Mouse (Mus musculus) thymus, adult 2 months (tissue): ENCODE data around the gene Slc5a4a. TPM values are rescaled to one million over a fixed set of nuclear protein-coding genes. Genes with fewer than 3 reads are reported as not detected.

Experiments used
- DNase-seq: peaks from one replicate; pipeline ENCODE4 v3.0.0; 2021
- H3K27ac ChIP-seq: fragments of 200-500 bp; 2 replicates; pipeline ENCODE4 v1.5.1; 2012; ENCODE audit warnings: low read length, control low read depth; ENCODE audit not compliant: control insufficient read depth, insufficient read depth
- H3K27me3 ChIP-seq: fragments of 200-500 bp; 2 replicates; pipeline ENCODE4 v1.6.1; 2012; ENCODE audit warnings: mild to moderate bottlenecking, low read length, moderate library complexity, mixed read lengths; ENCODE audit not compliant: control insufficient read depth, insufficient read depth
- H3K36me3 ChIP-seq: fragments of 200-500 bp; 2 replicates; pipeline ENCODE4 v1.6.1; 2012; ENCODE audit warnings: mild to moderate bottlenecking, low read length, moderate library complexity; ENCODE audit not compliant: control insufficient read depth, insufficient read depth
- H3K4me1 ChIP-seq: fragments of 200-500 bp; replicated peaks from 2 replicates; pipeline ENCODE4 v1.6.1; 2012; ENCODE audit warnings: low read length; ENCODE audit not compliant: control insufficient read depth, insufficient read depth
- H3K4me3 ChIP-seq: fragments of 200-500 bp; 2 replicates; pipeline ENCODE4 v1.5.1; 2012; ENCODE audit warnings: mild to moderate bottlenecking, low read length, control low read depth, moderate library complexity; ENCODE audit not compliant: control insufficient read depth, insufficient read depth
- CTCF ChIP-seq: fragments of 200-500 bp; IDR thresholded peaks from 2 replicates; pipeline ENCODE4 v1.5.1; 2012; ENCODE audit warnings: mild to moderate bottlenecking, control low read depth, low read length, moderate library complexity, borderline replicate concordance; ENCODE audit not compliant: control insufficient read depth, poor library complexity, insufficient read depth; ENCODE audit errors: extremely low read depth
- POLR2A ChIP-seq: fragments of 200-500 bp; IDR thresholded peaks from 2 replicates; pipeline ENCODE4 v1.6.1; 2012; ENCODE audit warnings: mild to moderate bottlenecking, low read length, control low read depth, moderate library complexity; ENCODE audit not compliant: control insufficient read depth, poor library complexity, insufficient read depth; ENCODE audit errors: extremely low read depth
- WGBS: fragments of 180-500 bp; shearing (Covaris S2); methylation state at CpG from one replicate; pipeline ENCODE4 v1.1.7; 2018; 5-methylcytosine and 5-hydroxymethylcytosine counted together
- polyA plus RNA-seq: library from polyadenylated mRNA; depleted of rRNA; stranded (reverse); fragments of >200 nt; gene quantifications from 2 replicates; pipeline ENCODE4 v1.2.3, GENCODE M21; 2012; rRNA removed

Slc5a4a gene
- polyA plus RNA-seq, 1 experiment = not detected

DNA sequence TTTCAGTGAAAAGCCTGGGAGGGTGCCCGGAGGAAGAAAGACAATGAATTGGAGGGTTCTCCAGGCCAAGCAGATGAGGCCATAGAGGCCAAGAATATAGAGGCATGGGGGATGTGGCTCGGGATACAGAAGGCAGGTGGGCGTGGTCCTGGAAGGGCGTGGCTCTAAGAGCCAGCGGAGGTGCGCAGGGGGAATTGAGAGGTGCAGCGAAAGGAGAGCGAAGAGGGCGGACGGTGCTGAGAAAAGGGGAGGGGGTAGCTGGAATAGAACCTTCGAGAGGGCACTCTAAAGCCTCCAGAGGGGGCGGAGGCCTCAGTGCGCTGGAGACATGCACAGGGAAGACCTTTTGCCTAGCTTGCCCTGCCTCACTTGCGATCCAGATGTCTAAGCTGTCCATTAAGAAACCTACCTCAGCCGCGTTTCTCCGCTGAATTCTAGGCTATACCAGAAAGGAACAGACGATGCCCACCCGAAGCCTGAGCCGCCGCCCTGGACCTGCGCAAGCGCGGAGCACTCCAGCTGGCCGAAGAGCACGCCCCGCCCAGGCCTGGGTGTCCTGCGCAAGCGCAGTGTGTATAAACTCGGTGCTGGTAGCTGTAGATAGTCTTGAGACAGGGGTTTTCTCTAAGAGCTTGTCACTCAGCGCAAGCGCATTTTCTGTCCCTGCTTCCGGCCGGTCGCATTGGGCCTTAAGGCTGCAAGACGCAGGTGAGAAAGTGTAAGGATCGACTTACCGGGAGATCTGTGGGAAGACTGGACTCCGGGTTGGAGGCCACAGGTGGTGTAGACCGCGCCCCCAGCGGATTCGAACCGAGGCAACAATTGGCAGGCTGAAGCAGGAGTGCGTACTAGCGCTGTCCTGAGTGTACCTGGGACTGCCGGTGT is 90.3 kb downstream of the Slc5a4a start, which contains the start of gene Prmt2:
TSS of gene Prmt2 (minus strand) at position 525 of the 885 bp plus-strand sequence.
- Histone ChIP-seq H3K4me1 (no peaks in the 10 kb centered on the region), H3K4me3 (peak within 1 kb of the TSS; percentile 81), H3K27me3 (no peaks in the 10 kb centered on the region), H3K27ac (0 out of 2 replicates have a peak within 1 kb of the TSS, but pooled peaks have one; percentile 12), H3K36me3 (no peaks in the 10 kb centered on the region)
- peak; percentile 88 for DNase-seq
- 2% methylated on average over 47 of the region's 47 CpGs for WGBS
- TF ChIP-seq CTCF = peak; percentile 57; the same call in 1 of the 2 replicates
- no peak; the same call in 1 of the 2 replicates for TF ChIP-seq POLR2A

Other genes with a start within 250 kb of the Slc5a4a start
- 63.0 and 75.5 TPM in 2 replicates for gene Smarcb1, start 225.8 kb upstream of the Slc5a4a start, polyA plus RNA-seq
- 172 and 198 TPM in 2 replicates for gene Chchd10, start 214.3 kb upstream of the Slc5a4a start, polyA plus RNA-seq
- gene Mmp11, start 211.0 kb upstream of the Slc5a4a start, polyA plus RNA-seq = 7.5 and 9.3 TPM in 2 replicates
- 0.42 TPM in 1 of 2 replicates, not detected in the other for gene Gm867, start 206.8 kb upstream of the Slc5a4a start, polyA plus RNA-seq
- 3.1 and 4.8 TPM in 2 replicates for gene Vpreb3, start 204.4 kb upstream of the Slc5a4a start, polyA plus RNA-seq
- 4.0 and 4.3 TPM in 2 replicates for gene Gm5134, start 192.9 kb upstream of the Slc5a4a start, polyA plus RNA-seq
- gene Zfp280b, start 114.8 kb upstream of the Slc5a4a start, polyA plus RNA-seq = 14.5 and 18.0 TPM in 2 replicates
- gene Slc5a4b, start 36.5 kb upstream of the Slc5a4a start, polyA plus RNA-seq = 0.04 TPM in 1 of 2 replicates, not detected in the other
- gene Prmt2, start 90.4 kb downstream of the Slc5a4a start, polyA plus RNA-seq = 18.6 and 25.0 TPM in 2 replicates
- gene S100b, start 106.4 kb downstream of the Slc5a4a start, polyA plus RNA-seq = 0.66 and 1.2 TPM in 2 replicates
- 8.1 and 8.4 TPM in 2 replicates for gene Dip2a, start 197.8 kb downstream of the Slc5a4a start, polyA plus RNA-seq